Mouse (Mus musculus): ENCODE measurements at regions not wholly inside any gene's neighbourhood (a gene's known extent, or its start where the extent isn't known, plus 50 kb on each side); places are given as distances from the start of the nearest gene placed in this dataset.

- no peak for DNase-seq
Measured at GRCm38 (mm10) chr1:166811341-166812071, 129.9 kb upstream of the Fmo9 start.

GRCm38 (mm10) chr1:166812072-166812461 is 130.4 kb upstream of the Fmo9 start:
- DNase-seq = no peak

GRCm38 (mm10) chr1:166812920-166813439 is 131.3 kb upstream of the Fmo9 start:
- no peak for DNase-seq

GRCm38 (mm10) chr1:166817927-166818326 is 136.3 kb upstream of the Fmo9 start:
- no peak for DNase-seq

- DNase-seq = no peak
Measured at GRCm38 (mm10) chr1:166818682-166819081, 137.0 kb upstream of the Fmo9 start.

GRCm38 (mm10) chr1:166819420-166819819 is 137.8 kb upstream of the Fmo9 start:
- no peak for DNase-seq

GRCm38 (mm10) chr1:166820050-166820449 is 138.4 kb upstream of the Fmo9 start:
- no peak for DNase-seq

GRCm38 (mm10) chr1:166821146-166821545 is 139.5 kb upstream of the Fmo9 start:
- no peak for DNase-seq

- DNase-seq = no peak
Measured at GRCm38 (mm10) chr1:166837299-166837698, 155.7 kb upstream of the Fmo9 start.

GRCm38 (mm10) chr1:166839833-166840232 is 158.2 kb upstream of the Fmo9 start:
- DNase-seq = no peak

GRCm38 (mm10) chr1:166843397-166843877 is 157.8 kb upstream of the Fam78b start:
- DNase-seq = peak in 1 of 2 experiments; percentile 7

GRCm38 (mm10) chr1:166846566-166846965 is 154.7 kb upstream of the Fam78b start:
- DNase-seq = no peak

- DNase-seq = no peak
Measured at GRCm38 (mm10) chr1:166847233-166847632, 154.0 kb upstream of the Fam78b start.

- no peak for DNase-seq
Measured at GRCm38 (mm10) chr1:166848015-166848535, 153.1 kb upstream of the Fam78b start.

GRCm38 (mm10) chr1:166855988-166856387 is 145.2 kb upstream of the Fam78b start:
- no peak for DNase-seq

- no peak for DNase-seq
Measured at GRCm38 (mm10) chr1:166866256-166866655, 135.0 kb upstream of the Fam78b start.

GRCm38 (mm10) chr1:166871258-166871657 is 130.0 kb upstream of the Fam78b start:
- no peak for DNase-seq

GRCm38 (mm10) chr1:166876452-166876851 is 124.8 kb upstream of the Fam78b start:
- DNase-seq = no peak

- no peak for DNase-seq
Measured at GRCm38 (mm10) chr1:166883215-166883614, 118.0 kb upstream of the Fam78b start.

- DNase-seq = no peak
Measured at GRCm38 (mm10) chr1:166895945-166896344, 105.3 kb upstream of the Fam78b start.

- DNase-seq = no peak
Measured at GRCm38 (mm10) chr1:166898741-166899140, 102.5 kb upstream of the Fam78b start.

- DNase-seq = no peak
Measured at GRCm38 (mm10) chr1:166899238-166899637, 102.0 kb upstream of the Fam78b start.

GRCm38 (mm10) chr1:166900028-166900427 is 101.2 kb upstream of the Fam78b start:
- no peak for DNase-seq

GRCm38 (mm10) chr1:166900441-166901161 is 100.6 kb upstream of the Fam78b start:
- no peak for DNase-seq

All from thymus, adult 18-20 months (tissue).